Mouse (Mus musculus) large intestine, adult 2 months (tissue): ENCODE measurements around the gene Mapk11. TPM values are rescaled to one million over a fixed set of nuclear protein-coding genes. Genes with fewer than 3 reads are reported as not detected.

Experiments used
- DNase-seq: peaks from one replicate; pipeline ENCODE4 v3.0.0-alpha.2; 2012; ENCODE audit warnings: low read depth, low spot score
- WGBS: fragments of 180-500 bp; shearing (Covaris S2); methylation state at CpG from one replicate; pipeline ENCODE4 v1.1.7; 2018; 5-methylcytosine and 5-hydroxymethylcytosine counted together
- polyA plus RNA-seq: library from polyadenylated mRNA; depleted of rRNA; stranded (reverse); fragments of >200 nt; gene quantifications from 2 replicates; pipeline ENCODE4 v1.2.3, GENCODE M21; 2012; rRNA removed

The Mapk11 gene
- polyA plus RNA-seq = 3.6 and 4.4 TPM in 2 replicates

DNA sequence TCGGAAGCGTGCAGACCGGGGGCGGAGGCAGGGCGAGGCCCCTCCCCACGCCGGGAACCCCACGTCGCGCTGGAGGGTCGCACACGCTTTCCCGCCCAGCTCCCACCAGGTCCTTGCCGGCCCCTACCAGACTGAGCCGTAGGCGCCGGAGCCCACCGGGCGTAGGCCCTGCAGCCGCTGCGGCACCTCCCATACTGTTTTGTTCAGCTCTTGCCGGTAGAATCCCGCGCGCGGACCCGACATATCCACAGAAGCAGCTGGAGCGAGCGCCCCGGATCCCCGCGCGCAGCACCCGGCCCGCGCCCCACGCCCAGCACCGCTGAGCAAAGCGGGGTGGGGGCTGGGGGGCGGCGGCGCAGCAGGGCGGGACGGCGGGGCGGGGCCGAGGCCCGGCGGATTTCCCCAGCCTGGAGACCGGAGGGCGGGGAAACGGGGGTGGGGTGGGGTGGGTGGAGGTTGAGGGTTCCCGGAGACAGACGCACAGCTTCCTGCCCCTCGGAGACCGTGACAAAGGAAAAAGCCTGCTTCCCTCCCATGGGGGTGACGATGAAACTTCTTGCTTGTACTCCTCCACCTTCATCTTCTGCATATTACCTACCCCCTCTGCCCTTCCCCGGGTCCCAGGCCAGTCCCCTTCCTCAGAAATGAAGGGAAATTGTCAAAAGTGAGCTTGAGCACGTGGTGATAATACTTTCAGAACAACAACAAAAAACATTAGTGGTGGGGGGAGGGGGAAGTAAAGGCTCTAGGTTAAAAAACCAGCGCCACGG lies at the start of gene Mapk11:
Gene Mapk11, minus strand, starts transcription at position 358 of the 770 bp plus-strand sequence.
- DNase-seq = no peak
- 1% methylated on average over 60 of the region's 61 CpGs for WGBS

DNA sequence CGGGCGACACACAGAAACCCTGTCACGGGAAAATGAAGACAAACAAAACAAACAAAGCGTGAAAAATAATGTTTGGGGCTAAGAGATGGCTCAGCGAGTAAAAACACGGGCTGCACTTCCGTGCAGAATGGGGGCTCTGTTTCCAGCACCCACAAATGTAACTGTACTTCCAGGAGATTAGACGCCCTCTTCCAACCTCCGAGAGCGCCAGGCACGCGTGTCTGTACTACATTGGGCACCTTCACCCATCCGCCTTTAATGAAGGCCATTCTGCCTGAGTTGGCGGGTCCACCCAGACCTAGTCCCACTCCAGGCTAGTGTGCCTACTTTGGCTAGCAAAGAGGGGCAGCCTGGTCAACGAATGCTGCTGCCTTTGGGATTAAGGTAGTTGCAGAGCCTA lies 47.6 kb upstream of the Mapk11 start:
- WGBS = 62% methylated on average over 15 of the region's 15 CpGs
- no peak for DNase-seq

DNA sequence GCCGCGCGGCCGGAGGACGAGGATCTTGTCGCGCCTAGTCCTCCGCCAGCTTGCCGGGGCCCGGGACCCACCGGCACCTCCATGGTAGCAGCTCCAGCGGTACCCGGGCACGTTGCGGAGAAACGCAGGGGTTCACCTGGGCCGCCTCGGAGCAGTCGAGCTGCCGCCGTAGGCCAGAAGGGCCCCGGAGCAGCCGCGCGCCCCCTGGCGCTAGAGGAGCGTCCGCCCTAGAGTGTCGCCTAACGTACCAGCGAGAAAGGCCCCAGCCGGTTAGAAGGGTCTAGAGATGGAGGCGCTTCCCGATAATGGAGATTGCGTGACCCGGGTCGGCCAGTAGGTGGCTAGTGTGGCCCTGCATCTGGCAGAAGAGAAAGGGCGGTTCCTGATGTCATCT lies 46.9 kb upstream of the Mapk11 start, which contains the start of gene Dennd6b:
Gene Dennd6b, minus strand, starts transcription at position 184 of the 394 bp plus-strand sequence.
- DNase-seq = peak; percentile 89
- WGBS = under 1% methylated on average over 38 of the region's 38 CpGs

DNA sequence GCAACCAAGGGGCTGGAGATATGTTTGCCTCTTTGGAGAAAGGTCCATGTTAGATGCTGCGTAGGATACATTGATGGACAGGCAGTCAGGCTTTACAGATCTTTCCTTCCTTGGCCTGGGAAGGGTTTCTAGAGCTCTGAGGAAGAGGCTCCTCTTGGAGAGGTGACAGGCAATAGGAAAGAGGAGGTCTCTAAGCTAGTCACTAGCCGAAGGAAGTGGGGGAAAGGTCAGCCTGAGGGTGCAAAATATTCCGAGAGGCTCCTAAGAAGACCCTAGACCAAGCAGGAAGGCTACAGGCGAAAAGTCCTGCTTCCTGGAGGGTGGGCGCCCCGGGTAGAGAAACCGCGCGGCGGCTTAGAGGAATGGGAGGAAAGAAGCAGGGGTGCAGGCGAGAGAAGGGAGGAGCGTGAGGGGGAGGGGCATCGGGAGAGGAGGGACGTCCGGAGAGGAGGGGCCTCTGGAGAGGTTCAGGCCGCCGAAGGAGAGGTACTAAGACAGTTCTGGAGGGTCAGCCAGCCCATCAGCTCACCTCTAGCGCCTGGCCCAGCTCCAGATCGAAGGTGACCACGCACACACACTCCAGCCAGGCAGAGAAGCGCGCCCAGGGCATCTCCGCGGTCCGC lies 46.4 kb upstream of the Mapk11 start:
- 2% methylated on average over 25 of the region's 25 CpGs for WGBS
- no peak for DNase-seq

GRCm38 (mm10) chr15:89195261-89195681 lies 45.8 kb upstream of the Mapk11 start:
- no peak for DNase-seq
- WGBS = 57% methylated on average over 6 of the region's 6 CpGs

DNA sequence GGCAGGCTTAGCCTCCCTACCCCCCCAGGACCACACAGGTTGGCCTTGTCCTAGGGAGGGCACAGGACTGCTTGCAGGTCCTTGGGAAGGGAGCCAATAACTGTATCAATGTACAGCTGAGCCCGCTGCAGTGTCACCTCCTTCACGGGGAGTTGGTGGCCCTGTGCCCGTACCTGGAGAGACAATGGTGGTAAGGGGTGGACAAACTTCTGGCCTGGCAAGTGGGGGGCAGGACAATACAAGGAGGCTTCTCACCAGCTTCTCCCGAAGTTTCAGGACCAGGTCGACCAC lies 35.5 kb upstream of the Mapk11 start:
- 78% methylated on average over 5 of the region's 5 CpGs for WGBS
- no peak for DNase-seq

GRCm38 (mm10) chr15:89184141-89184936 lies 34.9 kb upstream of the Mapk11 start:
- 85% methylated on average over 5 of the region's 5 CpGs for WGBS
- no peak for DNase-seq

DNA sequence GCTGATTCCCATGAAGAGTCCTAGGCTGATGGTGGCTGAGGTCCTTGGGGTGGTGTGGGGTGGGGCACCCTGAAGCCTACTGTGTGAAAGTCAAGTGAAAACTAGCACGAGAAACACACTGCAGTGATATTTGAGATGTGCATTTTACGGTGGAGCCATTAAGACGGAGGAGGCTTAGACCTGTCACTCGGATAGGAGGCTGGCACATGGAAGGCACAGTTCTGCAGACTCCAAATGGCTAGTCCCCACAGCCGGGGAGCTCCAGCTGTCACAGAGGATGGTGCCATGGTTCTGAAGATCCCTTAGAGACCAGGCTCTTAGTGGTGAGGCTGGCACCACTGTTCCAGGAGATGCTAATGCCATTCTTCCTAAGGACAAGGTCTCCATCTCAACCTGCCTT lies 33.4 kb upstream of the Mapk11 start:
- DNase-seq = no peak
- 73% methylated on average over 5 of the region's 5 CpGs for WGBS

- WGBS = 56% methylated on average over 6 of the region's 6 CpGs
- DNase-seq = no peak
Measured at GRCm38 (mm10) chr15:89182328-89182741, 32.9 kb upstream of the Mapk11 start.

- no peak for DNase-seq
- WGBS = 64% methylated on average over 10 of the region's 10 CpGs
Measured at GRCm38 (mm10) chr15:89181561-89182270, 32.3 kb upstream of the Mapk11 start.

DNA sequence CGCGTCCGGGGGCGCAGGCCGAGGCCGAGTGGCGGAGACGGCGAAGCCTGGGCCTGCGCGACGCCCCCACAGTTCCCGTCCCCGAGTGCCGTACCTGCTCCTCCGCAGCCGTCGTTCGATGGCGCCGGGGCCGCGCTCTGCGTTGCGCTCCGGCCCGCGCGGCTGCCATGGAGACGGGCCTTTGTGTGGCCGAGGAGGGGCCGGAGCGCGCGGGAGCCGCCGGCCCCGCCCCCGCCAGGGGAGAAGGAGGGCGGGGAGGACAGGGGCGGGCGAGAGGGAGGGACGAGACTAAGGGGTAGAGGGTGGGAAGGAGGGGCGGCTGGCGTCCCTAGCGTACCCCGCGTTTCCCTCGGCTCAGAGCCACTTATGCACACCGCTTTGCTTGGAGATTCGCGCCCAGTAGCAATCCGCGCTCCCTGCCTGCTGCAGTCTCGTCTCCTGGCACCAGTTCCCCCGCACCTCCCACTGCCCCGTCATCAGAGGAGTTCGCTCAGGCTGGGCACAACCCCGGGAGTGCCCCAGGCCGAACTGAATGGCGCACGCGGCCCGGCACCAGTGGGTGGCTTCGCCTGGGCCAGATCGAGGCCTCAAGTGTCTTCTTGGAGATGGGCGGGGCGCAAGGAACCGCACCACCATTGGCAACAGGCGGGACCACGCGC lies 31.3 kb upstream of the Mapk11 start, which contains the start of gene Plxnb2:
Gene Plxnb2, minus strand, starts transcription at position 218 of the 659 bp plus-strand sequence.
- DNase-seq = no peak

DNA sequence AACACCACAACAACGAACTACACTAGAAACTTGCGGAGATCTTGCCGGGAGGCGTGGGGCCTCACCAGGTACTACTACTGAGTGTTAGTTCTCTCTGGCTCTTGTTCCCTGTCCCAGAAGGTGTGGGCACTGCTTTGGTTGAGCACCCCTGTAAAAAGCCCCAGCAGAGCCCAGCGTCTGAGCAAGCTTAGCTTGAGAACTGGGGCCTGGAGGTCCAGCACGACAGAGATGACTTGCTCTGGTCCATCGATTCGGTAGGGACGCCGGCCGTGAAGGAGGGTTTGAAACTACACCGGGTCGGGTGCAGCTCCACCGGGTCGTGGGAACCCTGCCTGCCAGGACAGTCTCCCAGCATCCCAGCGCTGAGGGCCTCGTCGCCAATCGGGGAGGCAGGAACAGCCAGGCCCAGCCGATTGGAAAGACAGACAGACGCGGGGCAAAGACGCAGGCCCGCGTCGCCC lies 30.7 kb upstream of the Mapk11 start:
- no peak for DNase-seq

More for the DNA sequence above, 31.3 kb upstream of the Mapk11 start, which contains the start of gene Plxnb2:
- under 1% methylated on average over 72 of the region's 72 CpGs for WGBS

GRCm38 (mm10) chr15:89179630-89179964 lies 30.2 kb upstream of the Mapk11 start:
- no peak for DNase-seq
- 3% methylated on average over 6 of the region's 6 CpGs for WGBS

More for the DNA sequence above, 30.7 kb upstream of the Mapk11 start:
- WGBS = under 1% methylated on average over 26 of the region's 26 CpGs

DNA sequence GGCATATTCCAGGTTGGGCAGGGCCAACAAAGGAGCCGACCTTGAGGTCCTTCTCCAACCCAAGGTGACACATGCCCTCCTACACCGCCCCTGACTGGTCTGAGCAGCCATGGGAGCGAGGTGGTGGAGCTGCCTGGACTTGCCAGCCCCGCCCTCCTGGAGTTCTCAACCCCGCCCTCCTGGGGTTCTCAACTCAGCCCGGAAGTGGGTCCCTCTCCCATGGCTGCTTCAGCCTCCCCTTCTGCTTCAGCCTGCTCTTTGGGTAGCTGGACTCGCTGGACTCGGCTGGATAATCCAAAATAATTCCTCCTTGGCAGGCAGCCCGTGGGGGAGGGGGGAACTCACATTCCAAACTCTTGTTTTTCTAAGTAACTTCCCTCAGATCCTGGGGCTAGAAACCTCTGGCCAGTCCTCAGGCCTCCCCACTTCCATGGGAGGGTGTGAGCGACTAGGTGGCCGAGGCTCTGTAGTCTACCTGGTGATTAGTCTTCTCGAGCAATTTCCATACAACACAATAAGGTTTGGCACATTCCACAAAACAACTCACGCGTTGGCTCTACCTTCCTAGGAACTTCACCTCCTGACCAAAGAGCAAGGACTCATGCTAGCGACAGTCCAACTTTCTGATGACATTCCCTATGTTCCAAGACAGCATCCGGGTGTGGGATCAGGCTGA lies 29.7 kb upstream of the Mapk11 start:
- no peak for DNase-seq

GRCm38 (mm10) chr15:89178260-89178860 lies 28.9 kb upstream of the Mapk11 start:
- no peak for DNase-seq
- 27% methylated on average over 7 of the region's 7 CpGs for WGBS

More for the DNA sequence above, 29.7 kb upstream of the Mapk11 start:
- 4% methylated on average over 16 of the region's 16 CpGs for WGBS

DNA sequence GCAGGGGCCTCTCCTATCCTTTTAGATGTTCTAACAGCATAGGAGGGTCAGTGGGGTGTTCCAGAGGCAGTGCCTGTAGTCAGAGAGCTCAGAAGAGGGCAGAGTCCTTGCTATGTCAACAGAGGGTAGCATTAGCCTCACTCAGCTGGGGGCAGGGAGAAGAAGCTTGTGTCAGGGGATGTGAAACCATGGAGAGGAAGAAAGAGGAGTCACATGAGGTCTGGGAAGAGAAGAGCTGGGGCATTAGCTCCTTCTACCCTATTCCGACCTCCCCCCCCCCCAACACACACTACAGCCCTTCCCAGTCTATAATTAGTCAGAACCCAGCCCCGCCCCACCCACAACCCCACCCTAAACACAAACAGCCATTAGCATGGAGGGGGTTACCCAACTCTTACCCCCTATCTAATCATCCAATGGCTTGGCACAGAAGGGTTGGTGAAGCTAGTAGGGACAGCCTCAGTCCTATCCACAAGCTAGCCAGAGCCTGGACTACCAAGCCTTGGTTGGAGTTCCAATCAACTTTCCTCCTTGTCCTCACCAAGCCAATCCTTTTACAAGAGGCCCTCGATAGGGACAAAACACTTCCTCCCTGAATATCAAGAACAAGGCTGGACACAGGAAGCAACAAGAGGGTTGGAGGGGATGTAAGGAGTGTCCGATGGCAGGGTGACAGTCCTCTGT lies 28.3 kb upstream of the Mapk11 start:
- WGBS = 26% methylated on average over 4 of the region's 4 CpGs
- DNase-seq = no peak

DNA sequence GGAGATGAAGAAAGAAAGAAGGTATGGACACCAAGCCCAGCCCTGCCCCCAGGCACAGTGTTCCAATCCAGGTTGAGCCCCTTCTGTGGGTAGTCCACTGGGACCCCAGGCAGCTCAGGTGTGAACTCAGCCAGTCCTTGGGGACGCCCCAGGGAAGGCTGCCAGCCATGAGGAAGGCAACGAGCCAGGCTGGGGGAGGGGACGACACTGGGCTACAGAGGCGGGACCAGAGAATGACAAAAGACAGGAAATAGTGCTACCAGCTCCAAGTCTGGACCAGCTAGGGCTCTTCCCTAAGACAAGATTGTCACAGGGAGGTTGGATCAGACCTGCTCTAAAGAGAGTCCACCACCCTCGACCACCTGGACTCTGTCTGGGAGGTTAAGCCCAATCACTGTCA lies 27.7 kb upstream of the Mapk11 start:
- DNase-seq = no peak
- 0% methylated on average over 5 of the region's 5 CpGs for WGBS
